Mouse (Mus musculus) C2C12 (cell line): Measurements from ENCODE around the gene Map3k1.

Experiments used
- CTCF ChIP-seq: IDR thresholded peaks from one replicate; pipeline ENCODE4 v1.5.1; 2011; ENCODE audit not compliant: control insufficient read depth, insufficient read depth, insufficient read length
- MAX ChIP-seq: IDR thresholded peaks from one replicate; pipeline ENCODE4 v1.6.1; 2011; ENCODE audit warnings: mild to moderate bottlenecking, control low read depth
- MYOD1 ChIP-seq: IDR thresholded peaks from one replicate; pipeline ENCODE4 v1.6.1; 2011; ENCODE audit warnings: low read depth; ENCODE audit not compliant: control insufficient read depth, insufficient read length
- USF1 ChIP-seq: IDR thresholded peaks from one replicate; pipeline ENCODE4 v1.6.1; 2011; ENCODE audit warnings: low read depth, mild to moderate bottlenecking, control low read depth, moderate library complexity

DNA sequence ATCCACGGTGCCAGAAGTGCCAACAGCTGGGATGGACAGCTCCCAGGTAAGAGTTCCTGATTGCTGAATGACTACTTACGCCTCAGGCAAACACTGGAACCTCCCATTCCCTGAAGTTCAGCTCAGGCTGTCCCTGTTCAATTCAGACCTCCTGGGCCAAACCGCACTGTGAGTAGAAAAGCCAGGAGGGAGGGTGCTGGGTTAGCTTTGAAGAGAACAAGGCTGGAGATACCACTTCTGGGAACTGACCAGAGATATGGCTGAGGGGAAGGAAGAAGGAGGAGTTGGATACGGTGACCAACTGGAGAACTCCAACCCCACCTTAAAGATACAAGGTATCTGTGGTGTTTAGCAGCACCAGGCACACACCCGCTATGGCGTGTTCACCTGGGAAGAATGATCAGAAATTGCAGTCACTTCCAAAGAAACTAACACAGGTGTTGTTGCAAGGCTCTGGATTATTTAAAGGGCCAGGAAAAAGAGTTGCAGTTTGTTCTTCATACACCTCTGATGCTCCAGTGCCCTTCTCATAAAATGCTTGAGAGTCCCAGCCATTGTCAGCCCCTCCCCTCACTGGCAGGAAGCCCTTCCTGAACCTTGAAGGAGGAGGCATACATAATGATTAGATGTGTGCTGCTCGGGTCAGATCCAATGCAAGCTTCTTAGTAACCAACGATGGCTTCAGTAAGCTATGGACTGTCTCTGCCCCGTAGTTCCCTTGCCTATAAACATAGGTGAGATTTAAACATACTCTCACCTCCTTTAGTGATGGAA, 43.8 kb upstream of the Map3k1 start:
- TF ChIP-seq CTCF (no peak), MAX (no peak), USF1 (no peak), MYOD1 (no peak)
